Mouse (Mus musculus) left cerebral cortex, postnatal 4 days (tissue): ENCODE results near the gene Tes. TPM values are rescaled to one million over a fixed set of nuclear protein-coding genes. Genes with fewer than 3 reads are reported as not detected.

Experiments used
- DNase-seq: peaks from one replicate; pipeline ENCODE4 v3.0.0-alpha.2; 2022
- intact Hi-C: fragments of 180-260 bp; cut with DNase I; formaldehyde crosslinking; loops from one replicate; pipeline ENCODE4 v1.15.1; 2025
- total RNA-seq, 2 experiments: library from RNA; stranded (reverse); gene quantifications; 2 replicates each; pipeline ENCODE4 v1.2.3; 2021

The Tes gene
- total RNA-seq, 2 experiments from 2014 or later, result 32.4 to 33.4 TPM

DNA sequence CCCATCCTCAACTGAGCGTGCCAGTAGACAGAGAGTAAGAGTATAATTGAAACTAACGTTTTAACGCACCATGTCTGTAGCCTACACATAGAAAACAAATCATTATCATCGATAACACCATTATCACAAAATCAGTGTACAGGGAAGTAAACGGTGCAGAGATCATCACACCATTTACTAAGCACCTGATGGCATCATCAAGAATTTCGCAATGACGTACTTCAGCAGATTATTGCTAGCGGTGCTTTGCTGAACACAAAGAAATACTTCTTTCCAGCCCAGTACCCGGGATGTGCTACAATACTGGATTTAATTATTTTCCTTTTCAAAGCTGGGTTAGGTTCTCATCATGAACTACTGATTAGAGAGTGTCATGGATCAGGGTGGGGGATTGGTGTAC is 12.3 kb downstream of the Tes start:
- intact Hi-C loops, result no loop called here
- DNase-seq, result no peak

DNA sequence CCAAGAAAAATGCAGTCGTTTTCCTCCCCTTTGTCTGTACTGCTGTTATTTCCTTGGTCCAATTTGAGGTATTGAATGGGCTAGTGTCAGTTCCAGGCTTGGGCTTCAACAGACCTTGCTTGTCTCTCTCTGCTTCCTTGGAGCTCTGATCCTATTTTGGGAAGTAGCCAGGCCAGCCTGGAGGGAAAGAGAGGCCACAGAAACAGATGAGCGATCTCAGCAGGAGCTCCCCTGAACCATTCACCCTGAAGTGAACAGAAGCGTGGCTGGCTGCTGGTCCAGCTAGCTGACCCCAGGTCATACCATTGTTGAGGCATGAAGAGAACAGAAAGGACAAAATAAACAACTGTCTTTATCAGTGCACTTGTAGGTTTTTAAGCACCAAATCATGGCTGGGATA is 12.8 kb downstream of the Tes start:
- intact Hi-C loops, result no loop called here
- DNase-seq, result peak; percentile 50

DNA sequence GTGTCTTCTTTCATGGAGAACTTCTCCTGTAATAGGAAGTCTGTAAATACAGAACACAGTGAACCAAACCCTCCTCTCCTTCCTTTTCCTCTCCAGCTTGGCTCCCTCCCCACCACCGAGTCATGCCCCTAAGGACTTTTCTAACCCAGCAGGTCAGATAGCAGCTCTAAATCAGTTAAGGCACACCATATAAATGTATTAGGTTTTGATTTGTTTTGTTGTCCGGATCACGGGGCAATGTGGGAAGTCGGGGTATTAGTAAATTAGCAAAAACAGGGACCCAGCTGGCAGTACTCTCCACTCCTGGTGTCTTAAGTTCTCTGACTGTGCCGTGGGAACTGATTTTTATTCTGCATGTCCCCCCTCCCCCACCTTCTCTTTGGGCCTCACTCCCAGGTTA is 14.4 kb downstream of the Tes start:
- DNase-seq, result no peak
- intact Hi-C loops, result no loop called here

DNA sequence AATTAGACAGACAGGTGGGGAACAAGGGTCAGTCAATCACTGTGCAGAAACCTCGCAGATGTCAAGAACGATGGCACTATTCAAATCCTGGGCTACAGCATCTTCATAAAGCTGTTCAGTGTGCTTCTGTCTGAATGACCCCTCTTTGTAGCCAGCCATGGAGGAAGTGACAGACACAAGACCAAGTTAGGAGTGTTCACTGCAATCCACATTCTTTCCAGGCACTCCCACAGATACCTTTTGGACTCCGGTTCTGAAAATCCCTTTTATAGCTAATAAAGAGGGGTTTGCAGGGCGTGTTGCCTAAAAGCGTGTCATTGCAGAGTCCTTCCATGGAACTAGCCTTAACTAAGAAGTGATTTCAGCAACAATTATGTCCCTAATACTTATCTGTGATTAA is 14.9 kb downstream of the Tes start:
- no peak for DNase-seq
- intact Hi-C loops, result no loop called here

DNA sequence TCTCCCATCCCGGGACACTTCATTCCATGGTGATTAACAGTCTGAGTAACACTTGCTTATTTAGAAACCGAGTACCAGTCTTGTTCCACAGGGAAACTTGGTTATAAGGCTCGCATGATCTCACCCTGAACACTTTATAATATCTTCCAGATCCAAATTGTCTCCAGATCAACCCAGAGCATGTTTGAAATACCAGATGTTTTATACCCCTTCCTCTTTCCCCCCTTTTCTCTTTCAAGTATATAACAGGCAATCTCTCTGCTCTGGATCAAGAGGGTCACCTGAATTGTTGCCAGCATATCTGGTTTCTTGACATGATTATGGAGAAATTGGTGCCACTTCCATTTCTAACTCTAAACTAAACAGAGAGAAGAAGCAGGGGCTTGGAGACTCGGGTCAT is 17.3 kb downstream of the Tes start:
- intact Hi-C loops, result no loop called here
- no peak for DNase-seq

DNA sequence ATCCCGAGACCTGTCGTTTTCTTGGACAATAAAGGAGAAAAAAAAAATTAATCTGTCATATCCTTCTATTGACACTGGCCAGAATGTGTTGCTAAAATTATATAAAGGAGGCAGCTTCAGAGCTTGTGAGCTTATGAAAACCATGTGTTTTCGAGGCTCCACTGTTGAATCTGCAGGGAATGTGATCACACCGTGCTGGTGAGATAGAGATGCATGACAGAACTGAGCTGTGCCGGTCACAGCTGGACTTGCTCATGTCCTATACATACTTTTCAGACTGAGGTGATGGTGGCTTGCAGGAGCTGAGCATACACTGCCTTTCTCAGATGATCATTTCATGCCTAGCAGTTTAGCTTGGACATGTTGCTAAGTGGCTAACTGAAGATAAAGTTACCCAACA is 17.9 kb downstream of the Tes start:
- intact Hi-C loops, result no loop called here
- DNase-seq, result no peak

DNA sequence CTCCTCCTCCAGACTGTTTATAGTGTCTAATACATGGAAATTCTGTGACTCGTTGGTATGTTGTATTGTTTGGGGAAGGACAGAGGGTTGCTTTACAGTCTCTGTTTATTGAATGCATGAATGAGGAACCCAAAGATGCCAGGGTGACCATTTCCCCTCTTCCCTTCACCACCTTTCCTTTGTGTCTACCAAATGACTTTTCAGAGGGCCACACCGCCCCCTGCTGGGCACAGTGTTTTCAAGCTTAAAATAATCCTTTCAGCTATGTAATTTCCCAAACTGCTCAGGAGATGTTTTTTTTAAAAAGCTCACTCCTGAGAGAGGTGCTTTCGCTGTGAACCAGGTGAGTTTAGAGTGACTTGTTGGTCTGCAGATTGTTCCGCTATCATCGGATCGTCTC is 22.5 kb downstream of the Tes start:
- intact Hi-C loops, result no loop called here
- DNase-seq, result peak; percentile 70

DNA sequence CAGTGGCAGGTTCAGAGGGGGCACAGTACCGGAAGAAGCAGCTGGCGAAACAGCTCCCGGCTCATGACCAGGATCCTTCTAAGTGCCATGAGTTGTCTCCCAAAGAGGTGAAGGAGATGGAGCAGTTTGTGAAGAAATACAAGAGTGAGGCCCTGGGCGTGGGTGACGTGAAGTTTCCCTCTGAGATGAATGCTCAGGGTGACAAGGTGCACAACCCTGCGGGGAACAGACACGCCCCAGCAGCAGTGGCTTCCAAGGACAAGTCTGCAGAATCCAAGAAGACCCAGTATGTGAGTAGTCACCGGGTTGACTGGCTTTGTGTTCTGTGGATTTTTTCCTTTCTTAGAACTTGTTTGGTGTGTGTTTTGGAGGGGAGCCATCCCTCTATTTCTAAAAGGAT is 32.4 kb downstream of the Tes start:
- intact Hi-C loops, result no loop called here
- DNase-seq, result no peak

DNA sequence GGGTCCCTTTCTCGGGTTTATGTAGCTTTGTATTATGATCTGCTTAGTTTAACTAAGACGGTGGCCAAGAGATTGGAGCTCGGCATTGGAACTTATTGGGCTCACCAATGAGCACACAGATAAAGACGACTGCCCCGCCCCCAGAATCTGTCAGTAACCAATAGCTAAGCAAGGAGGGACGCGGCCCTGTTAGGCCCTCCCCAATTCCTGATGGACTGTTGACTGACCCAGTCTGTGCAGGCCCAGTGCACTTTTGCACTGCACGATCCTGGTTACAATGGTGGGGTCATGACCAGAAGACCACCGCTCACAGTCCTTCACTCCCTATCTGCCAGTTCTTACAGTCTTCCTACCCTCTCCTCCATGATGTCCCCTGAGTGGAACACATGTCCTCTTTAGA is 33.6 kb downstream of the Tes start:
- DNase-seq, result no peak
- intact Hi-C loops, result no loop called here

DNA sequence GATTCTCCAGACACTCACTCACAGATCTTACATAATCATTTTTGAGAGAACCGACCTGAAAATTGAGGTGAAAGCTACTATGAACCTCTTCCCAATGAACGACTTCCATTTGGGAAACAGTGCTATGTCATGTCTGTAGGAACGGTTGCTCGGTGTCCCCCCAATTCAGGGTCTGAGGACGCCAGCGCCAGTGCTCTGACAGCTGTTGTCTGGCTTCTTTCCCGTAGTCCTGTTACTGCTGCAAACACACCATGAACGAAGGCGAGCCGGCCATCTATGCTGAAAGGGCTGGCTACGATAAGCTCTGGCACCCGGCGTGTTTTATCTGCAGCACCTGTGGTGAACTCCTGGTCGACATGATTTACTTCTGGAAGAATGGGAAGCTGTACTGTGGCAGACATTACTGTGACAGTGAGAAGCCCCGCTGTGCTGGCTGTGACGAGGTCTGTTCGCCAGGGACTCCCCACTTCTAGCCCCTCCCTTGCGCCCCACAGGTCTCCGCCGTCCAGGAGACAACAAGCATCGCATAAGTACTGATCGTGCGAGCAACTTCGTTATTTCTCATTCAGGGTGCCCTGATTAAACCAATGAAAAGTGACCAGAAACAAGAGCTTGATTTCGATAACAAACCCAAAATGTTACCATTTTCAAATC is 34.7 kb downstream of the Tes start:
- intact Hi-C loops, result no loop called here

DNA sequence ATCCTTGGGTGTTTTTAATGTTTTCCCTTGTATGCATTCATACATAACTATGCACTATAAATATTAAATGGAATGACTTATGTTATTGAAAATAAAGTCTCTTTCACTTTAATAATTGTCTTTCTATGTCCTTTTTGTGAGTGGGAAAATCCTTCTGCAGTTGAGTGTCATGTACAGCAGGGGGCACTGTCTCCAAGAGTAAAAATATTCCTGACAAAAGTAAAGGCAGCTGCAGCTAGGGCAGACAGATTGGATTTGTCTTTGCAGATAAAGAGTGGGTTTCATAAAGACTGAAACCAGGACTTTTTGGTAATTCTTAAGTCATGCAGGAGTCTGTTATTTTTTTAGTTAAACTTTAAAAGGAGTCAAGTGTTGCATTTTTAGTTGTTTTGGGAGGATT is 40.8 kb downstream of the Tes start:
- intact Hi-C loops, result loop anchor here (2.0 to 5.0 kb wide), 4 partner anchors 78 to 482 kb away; partner anchors contain the start of gene Cav1

More for the DNA sequence above, 34.7 kb downstream of the Tes start:
- DNase-seq, result peak; percentile 3

DNA sequence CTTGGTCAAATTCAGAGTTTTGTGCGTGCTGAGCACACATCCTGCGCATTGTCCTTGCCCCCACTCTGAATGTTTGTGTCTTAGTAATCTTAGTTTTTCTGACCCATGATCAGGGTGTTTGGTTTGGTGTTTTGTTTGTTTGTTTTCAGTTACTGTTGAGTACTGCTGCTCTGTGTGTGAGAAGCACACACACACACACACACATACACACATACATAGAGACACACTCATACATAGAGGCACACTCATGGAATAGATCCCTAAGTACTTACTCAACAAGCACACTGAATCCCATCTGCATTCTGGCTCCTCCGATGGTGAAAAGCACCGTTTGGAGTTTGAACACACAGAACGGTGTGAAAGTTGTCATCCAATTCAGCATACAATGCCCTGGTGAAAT is 41.5 kb downstream of the Tes start:
- DNase-seq, result no peak
- intact Hi-C loops, result loop anchor here (2.0 to 5.0 kb wide), 4 partner anchors 79 to 481 kb away; partner anchors contain the start of gene Cav1

More for the DNA sequence above, 40.8 kb downstream of the Tes start:
- DNase-seq, result peak; percentile 24

DNA sequence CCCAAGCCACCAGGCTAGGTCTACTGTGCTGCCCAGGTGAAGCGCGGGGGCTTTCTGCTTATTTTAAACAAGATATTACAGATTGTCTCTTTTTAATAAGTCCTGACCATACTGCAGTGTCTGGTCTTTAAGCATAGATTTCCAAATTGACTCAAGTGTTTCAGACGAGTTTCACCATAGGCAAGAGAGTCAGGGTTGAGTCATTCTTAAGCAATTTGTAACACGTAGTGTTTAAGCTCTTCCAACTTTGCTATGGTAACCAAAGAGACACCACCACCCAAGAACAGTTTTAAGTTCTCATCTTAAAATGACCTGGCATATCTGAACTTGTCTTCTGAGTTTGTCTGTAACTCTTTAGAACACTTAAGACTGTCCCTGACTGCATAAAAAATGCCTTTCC is 44.3 kb downstream of the Tes start:
- intact Hi-C loops, result loop anchor here (2.0 to 5.0 kb wide), 4 partner anchors 82 to 478 kb away; partner anchors contain the start of gene Cav1
- no peak for DNase-seq

DNA sequence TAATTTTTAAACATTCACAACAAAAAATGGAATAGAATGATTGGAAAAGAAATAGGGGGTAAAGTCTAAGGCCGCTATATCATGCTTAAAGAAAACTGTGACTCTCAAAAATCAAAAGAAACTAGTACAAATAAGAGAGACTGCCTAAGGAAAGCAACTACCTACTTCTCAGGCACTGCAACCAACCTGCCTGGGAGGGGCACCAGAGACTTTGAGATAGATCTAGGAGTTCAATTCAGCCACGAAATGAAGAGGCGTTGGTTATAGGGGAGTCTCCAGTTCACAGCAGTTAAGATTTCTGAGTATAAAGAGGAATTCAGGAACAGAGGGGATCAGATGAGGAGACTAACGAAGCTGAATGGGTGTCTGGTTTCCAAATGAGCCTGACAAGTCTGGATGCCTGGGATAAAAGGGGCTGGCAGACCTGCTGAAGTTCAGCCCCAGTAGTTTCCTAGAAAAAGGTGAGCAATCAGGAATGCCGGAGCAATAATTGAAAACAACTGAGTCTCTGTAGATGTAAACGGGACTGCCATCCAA is 45.7 kb downstream of the Tes start:
- DNase-seq, result no peak
- intact Hi-C loops, result no loop called here

DNA sequence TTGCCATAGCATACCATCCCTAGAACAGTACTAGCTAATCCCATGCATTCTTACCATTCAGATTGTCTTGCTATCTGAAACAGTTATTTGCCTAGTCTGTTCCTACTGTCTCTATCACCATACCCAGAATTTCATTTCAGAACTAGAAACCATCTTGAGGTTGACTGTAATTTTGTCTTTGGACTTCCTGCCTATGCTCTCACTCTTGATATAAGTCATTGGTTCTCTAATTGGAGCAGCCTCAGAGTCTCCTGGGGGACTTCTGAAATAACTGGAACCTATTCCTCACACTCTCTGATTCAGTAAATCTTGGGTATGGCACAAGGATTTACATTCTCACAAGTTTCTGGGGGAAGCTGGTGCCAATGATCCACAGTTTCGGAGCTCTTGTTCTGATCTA is 47.1 kb downstream of the Tes start:
- intact Hi-C loops, result no loop called here
- DNase-seq, result no peak

DNA sequence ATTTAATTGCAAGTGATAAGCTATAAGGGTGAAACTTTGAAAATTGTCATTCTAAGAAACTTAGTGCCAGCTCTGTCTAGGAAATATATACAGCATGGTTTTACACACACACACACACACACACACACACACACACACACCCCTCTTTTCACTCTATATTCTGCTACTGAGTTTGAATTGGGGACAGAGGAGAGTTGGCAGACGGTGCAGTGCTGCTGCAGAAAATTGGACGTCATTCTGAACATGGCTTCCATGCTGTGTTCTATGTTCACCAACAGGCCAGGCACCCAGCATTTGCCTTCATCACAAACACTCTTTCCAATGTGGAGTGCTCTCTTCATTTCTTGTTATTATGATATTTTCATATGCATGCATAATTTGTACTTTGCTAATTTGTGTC is 48.0 kb downstream of the Tes start:
- no peak for DNase-seq
- intact Hi-C loops, result no loop called here

DNA sequence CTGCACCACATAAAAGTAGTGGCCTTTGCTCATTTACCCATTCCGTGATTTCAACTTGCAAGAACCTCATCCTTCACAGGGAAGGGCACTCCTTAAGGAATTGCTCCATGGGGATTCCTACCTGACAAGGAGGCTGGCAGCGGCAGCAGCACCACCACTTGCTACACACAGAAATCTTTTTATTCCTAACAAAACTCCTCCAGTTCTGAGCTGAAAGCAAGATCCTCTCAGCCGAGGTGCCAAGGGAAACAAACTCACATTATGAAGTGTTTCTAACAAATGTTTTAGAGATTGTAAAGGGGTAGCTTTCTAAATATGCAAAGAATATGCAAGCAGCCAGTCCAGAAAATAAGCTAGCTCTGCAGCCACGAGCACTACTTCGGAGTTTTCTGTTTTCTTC is 49.6 kb downstream of the Tes start:
- DNase-seq, result no peak
- intact Hi-C loops, result no loop called here

DNA sequence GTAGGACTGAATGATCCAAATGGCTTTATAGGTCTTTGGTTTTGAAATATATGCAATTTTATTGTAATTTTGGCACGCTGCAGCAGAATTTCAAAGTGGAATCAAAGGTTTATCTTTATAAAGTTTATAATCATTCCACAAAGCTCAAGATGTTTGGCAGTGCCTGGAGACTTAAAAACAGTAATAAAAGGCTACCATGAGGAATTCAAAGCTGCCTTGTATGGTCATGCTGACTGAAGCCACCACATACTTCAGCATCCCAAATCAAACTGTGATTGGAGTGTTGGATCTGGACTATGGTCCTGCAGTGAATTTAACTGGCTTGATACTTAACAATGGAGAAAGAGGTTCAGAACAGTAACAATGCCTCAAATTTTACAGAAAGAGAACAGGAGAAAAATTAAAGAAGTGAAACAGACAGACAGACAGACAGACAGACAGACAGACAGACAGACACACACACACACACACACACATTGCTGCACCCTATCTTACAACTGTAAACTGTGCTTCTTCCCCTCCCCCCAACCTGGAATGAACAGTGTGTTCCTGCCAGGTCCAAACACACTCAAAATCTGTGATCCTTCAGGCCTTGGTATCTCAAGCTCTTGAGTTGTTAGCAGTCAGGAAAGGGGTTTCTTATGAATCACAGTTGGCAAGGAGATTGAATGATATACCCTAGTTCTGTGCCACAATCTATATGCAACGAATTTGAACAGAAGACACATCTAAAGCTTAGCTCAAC is 50.3 kb downstream of the Tes start:
- DNase-seq, result no peak
- intact Hi-C loops, result no loop called here

DNA sequence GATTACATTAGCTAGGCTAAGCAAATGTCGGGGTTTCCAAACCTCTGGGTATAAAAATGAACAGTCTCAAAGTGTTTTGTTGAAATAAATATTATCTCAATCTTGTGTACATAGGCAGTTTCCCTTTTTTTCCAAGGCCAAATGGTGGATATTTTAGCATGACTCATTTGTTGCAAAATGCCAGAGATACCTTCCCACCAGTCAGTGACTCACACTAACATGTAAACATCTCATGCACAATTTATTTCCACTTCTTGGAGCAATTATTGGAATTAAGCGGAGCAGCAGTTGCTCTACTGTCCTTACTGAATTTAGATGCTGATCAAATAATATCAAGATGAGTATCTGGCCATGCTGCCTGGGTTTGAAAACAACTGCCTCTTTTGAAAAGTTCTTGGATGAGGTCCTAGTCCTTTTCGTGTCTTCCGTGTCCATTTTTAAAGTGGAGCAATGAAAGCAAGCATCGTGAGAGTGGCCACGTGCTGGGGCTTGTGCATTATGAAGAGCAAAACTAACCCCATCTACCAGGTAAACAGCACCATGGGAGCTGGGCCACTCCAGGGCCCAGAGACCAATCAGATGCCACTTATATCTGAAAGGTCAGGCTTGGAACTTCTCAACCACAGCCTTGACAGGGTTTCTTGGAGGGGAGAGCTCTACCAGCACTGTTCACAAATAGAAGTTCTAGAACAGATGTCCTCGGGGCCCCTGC is 54.7 kb downstream of the Tes start:
- no peak for DNase-seq
- intact Hi-C loops, result no loop called here

DNA sequence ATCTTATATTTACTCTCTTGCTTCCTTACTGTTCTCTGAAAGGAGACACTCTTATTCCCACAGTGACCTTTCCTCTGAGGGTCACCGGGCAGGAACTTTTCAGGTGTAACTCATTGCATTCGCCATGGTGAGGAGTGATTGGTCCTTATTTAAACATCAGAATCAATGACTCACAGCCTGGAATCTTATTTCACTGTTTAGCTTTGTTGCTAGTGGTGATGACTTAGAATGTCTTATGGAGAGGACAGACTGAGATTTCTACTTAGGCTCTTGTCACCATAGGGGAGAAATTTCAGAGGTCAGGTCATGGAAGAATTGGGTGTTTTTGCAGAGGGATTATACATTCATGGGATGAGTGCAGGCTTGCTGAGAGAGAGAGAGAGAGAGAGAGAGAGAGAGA is 75.1 kb downstream of the Tes start:
- intact Hi-C loops, result no loop called here
- DNase-seq, result no peak

DNA sequence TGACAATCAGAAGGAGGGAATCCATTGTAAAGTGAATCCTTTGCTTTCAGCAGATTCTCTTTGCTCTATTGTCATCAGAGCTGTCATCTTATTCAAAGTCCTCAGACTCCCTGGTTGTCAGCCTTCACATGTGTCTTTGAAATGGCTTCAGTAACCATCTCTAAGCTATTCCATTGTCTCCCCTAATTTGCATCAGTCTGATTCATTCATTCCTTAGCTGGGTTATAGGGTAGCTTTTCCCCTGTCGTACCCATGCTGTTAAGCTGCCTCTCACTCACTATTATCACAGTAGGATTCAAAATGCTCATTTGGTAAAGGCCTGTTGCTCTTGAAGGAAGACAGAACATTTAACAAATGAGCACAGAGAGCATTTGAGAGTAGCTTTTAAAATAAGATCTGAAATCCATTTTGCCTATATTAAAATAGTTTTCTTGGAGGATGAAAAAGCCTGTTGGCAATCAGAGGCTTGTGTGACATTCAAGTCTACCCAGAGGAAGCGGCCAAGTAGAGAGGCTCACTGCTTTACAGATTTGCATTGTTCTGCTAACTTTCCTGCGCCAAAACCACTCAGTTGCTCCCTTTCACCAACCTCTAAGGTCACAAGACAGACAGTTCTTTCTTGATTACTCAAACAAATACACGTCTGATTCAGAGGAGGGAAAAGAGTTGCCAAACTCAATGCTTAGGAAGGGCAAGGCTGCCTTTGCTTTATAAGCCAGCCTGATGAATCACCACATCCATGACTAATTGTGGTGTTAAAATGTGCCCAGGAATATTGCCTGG is 77.8 kb downstream of the Tes start:
- intact Hi-C loops, result no loop called here
- no peak for DNase-seq
